ENCODE assay signal across 16 mouse cellular contexts in the genomic region with DNA sequence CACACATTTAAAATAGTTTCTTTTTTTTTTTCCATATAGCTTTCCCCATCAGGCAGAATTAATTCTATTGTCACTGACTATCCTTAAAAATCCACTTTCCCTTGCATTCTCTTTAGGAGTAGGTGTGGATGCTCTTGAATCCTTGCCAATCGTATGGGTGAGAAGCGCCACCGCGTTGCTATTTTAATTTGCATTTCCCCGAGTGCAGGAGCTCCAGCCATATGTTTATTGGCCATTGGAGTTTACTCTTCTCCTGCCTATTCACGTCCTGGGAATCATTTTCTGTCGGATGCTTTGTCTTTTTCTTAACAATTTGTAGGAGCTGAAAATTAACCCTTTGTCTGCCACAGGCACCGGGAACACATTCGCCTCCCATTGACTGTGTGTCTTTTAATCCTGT. TPM values are rescaled to one million over a fixed set of nuclear protein-coding genes. Genes with fewer than 3 reads are reported as not detected.
DNase-seq lines count a peak whose midpoint lies in the region; ATAC-seq lines count a peak whose summit lies in the region.
"Had no signal": no experiment of that assay in that cellular context is flagged by ENCODE, and none has a peak within 500 bp of the region (broad histone marks: within the 10 kb centered on the region; RNA-seq: fewer than 3 reads in every experiment).

No protein-coding gene starts in this region.

- H3K4me2 ChIP-seq in midbrain, embryonic 13.5 days (replicated peaks): no peak overlapping the region
- H3K4me2 ChIP-seq in midbrain, embryonic 11.5 days: no peak overlapping the region
- no peak overlapping the region for H3K4me2 ChIP-seq in forebrain, embryonic 16.5 days (ENCODE audit: low read length)
- H3K4me2 ChIP-seq in neural tube, embryonic 15.5 days: peak overlapping the region; percentile 29

- whole genome bisulfite sequencing in midbrain, embryonic 13.5 days: 37% methylated on average over 9 of the region's 9 CpGs
- WGBS in midbrain, embryonic 11.5 days: 59% methylated on average over 9 of the region's 9 CpGs
- WGBS in forebrain, embryonic 16.5 days: 14% methylated on average over 9 of the region's 9 CpGs
- 22% methylated on average over 9 of the region's 9 CpGs for WGBS in neural tube, embryonic 15.5 days

- no peaks in the 10 kb centered on the region for H3K9me3 ChIP-seq in midbrain, embryonic 13.5 days
- no peaks in the 10 kb centered on the region for H3K9me3 ChIP-seq in midbrain, embryonic 11.5 days (ENCODE audit: control insufficient read depth, low read length)
- H3K9me3 ChIP-seq in forebrain, embryonic 16.5 days (ENCODE audit: control insufficient read depth, low read length): no peaks in the 10 kb centered on the region
- H3K9me3 ChIP-seq in neural tube, embryonic 15.5 days (replicated peaks): no peaks in the 10 kb centered on the region
- H3K9me3 ChIP-seq: heart, embryonic 10.5 days had no signal

- DNase-seq in frontal cortex, adult 2 months (ENCODE audit: extremely low spot score in 1 of 2, low spot score in 1 of 2): peak; percentile 6 to 77
- DNase-seq in frontal cortex, postnatal 10 days (ENCODE audit: low spot score in 2 of 2): no peak
- DNase-seq in midbrain, embryonic 11.5 days (ENCODE audit: low spot score, missing footprints): no peak
- DNase-seq in thymus, adult 18-20 months: no peak
- DNase-seq: adrenal gland, postnatal 36 days; gastrocnemius, postnatal 14 days; kidney, adult 11 months; kidney, postnatal 10 days had no signal

- no peaks in the 10 kb centered on the region for H3K27me3 ChIP-seq in midbrain, embryonic 13.5 days
- no peaks in the 10 kb centered on the region for H3K27me3 ChIP-seq in midbrain, embryonic 11.5 days (ENCODE audit: control insufficient read depth, insufficient read depth, low read length)
- H3K27me3 ChIP-seq in forebrain, embryonic 16.5 days (replicated peaks; ENCODE audit: control insufficient read depth, insufficient read depth, low read length): no peaks in the 10 kb centered on the region
- H3K27me3 ChIP-seq in neural tube, embryonic 15.5 days (replicated peaks): no peaks in the 10 kb centered on the region

- no peak overlapping the region for H3K9ac ChIP-seq in midbrain, embryonic 13.5 days (replicated peaks)
- no peak overlapping the region for H3K9ac ChIP-seq in midbrain, embryonic 11.5 days (ENCODE audit: low read length)
- no peak overlapping the region for H3K9ac ChIP-seq in forebrain, embryonic 16.5 days (replicated peaks; ENCODE audit: low read depth, low read length)
- no peak overlapping the region for H3K9ac ChIP-seq in neural tube, embryonic 15.5 days (replicated peaks)

- H3K27ac ChIP-seq in midbrain, embryonic 13.5 days: 0 out of 2 replicates have a peak overlapping the region, but pooled peaks have one; percentile 8
- no peak overlapping the region for H3K27ac ChIP-seq in midbrain, embryonic 11.5 days (ENCODE audit: low read depth, low read length)
- H3K27ac ChIP-seq in forebrain, embryonic 16.5 days (ENCODE audit: low read length): peak overlapping the region; percentile 9
- peak overlapping the region; percentile 34; the same call in 1 of the 2 replicates for H3K27ac ChIP-seq in neural tube, embryonic 15.5 days (replicated peaks)
- H3K27ac ChIP-seq: heart, embryonic 10.5 days; macrophage had no signal

- no peak overlapping the region for H3K4me3 ChIP-seq in midbrain, embryonic 13.5 days (replicated peaks)
- H3K4me3 ChIP-seq in midbrain, embryonic 11.5 days (ENCODE audit: low read depth, low read length): no peak overlapping the region
- no peak overlapping the region for H3K4me3 ChIP-seq in forebrain, embryonic 16.5 days (replicated peaks; ENCODE audit: low read length)
- no peak overlapping the region for H3K4me3 ChIP-seq in neural tube, embryonic 15.5 days (replicated peaks)
- H3K4me3 ChIP-seq: erythroblast, embryonic 14.5 days; heart, embryonic 10.5 days had no signal

- H3K4me1 ChIP-seq in midbrain, embryonic 13.5 days (replicated peaks): 0 out of 2 replicates have a peak, but pooled peaks cover 3% of the 10 kb centered on the region
- H3K4me1 ChIP-seq in midbrain, embryonic 11.5 days (ENCODE audit: control insufficient read depth, insufficient read depth, low read length): no peaks in the 10 kb centered on the region
- 0 out of 2 replicates have a peak, but pooled peaks cover 2% of the 10 kb centered on the region for H3K4me1 ChIP-seq in forebrain, embryonic 16.5 days (replicated peaks; ENCODE audit: control insufficient read depth, insufficient read depth, low read length)
- H3K4me1 ChIP-seq in neural tube, embryonic 15.5 days: peaks cover 8% of the 10 kb centered on the region; the same call in 1 of the 2 replicates
- H3K4me1 ChIP-seq: heart, embryonic 10.5 days had no signal

- H3K36me3 ChIP-seq in midbrain, embryonic 13.5 days: no peaks in the 10 kb centered on the region
- no peaks in the 10 kb centered on the region for H3K36me3 ChIP-seq in midbrain, embryonic 11.5 days (ENCODE audit: control insufficient read depth, insufficient read depth, low read length)
- no peaks in the 10 kb centered on the region for H3K36me3 ChIP-seq in forebrain, embryonic 16.5 days (ENCODE audit: control insufficient read depth, insufficient read depth)
- H3K36me3 ChIP-seq in neural tube, embryonic 15.5 days: no peaks in the 10 kb centered on the region
- H3K36me3 ChIP-seq: heart, embryonic 10.5 days had no signal

- no peak for ATAC-seq in midbrain, embryonic 13.5 days
- ATAC-seq in midbrain, embryonic 11.5 days (ENCODE audit: low FRiP score): no peak
- ATAC-seq in forebrain, embryonic 16.5 days: peak; percentile 69; the same call in 1 of the 2 replicates
- no peak for ATAC-seq in neural tube, embryonic 15.5 days (ENCODE audit: low FRiP score)
- ATAC-seq in granulocyte monocyte progenitor cell, adult 5-6 weeks (replicated peaks; ENCODE audit: poor library complexity, severe bottlenecking): no peak
- ATAC-seq: activated CD4-positive, CD25-positive, alpha-beta regulatory T cell, adult 4 months had no signal

RNA-seq across cellular contexts. Expression of a gene that starts 48.0 kb away (rescaled TPM):
- polyA plus RNA-seq in frontal cortex, adult 2 months (2012; rRNA removed): 77.2 and 78.7 TPM in 2 replicates
- 68.1 and 73.0 TPM in 2 replicates for polyA plus RNA-seq in midbrain, embryonic 13.5 days (2015; fragmentation: Nextera tagmentation; extraction: Ambion mirVana)
- polyA plus RNA-seq in midbrain, embryonic 11.5 days (2014; fragmentation: Nextera tagmentation; extraction: Ambion mirVana): 36.6 and 38.1 TPM in 2 replicates
- 78.1 and 84.2 TPM in 2 replicates for polyA plus RNA-seq in forebrain, embryonic 16.5 days (2015; fragmentation: Nextera tagmentation; extraction: Ambion mirVana)
- 49.5 and 52.2 TPM in 2 replicates for polyA plus RNA-seq in neural tube, embryonic 15.5 days (2015; fragmentation: Nextera tagmentation; extraction: Ambion mirVana)
- 46.2 and 58.5 TPM in 2 replicates for total RNA-seq in granulocyte monocyte progenitor cell, adult 5-6 weeks (2014; fragmentation: Nextera tagmentation)
- total RNA-seq in granulocyte monocyte progenitor cell, adult 5-6 weeks (2017): 14.7 and 16.6 TPM in 2 replicates

Comparison
In these comparisons a context has a peak if more than half of its experiments do, and no peak if none do; other contexts are left out.
1. DNase-seq: peak in frontal cortex, adult 2 months (2 of 2); none in frontal cortex, postnatal 10 days (0 of 2), midbrain, embryonic 11.5 days (single experiment) and thymus, adult 18-20 months (0 of 2).